Mouse (Mus musculus) cerebellum, adult 2 months (tissue): ENCODE measurements around the gene Dach2.
"Not testable (repeated sequence)": the region's sequence is repeated elsewhere in the genome, so short reads cannot be mapped to it uniquely, and the experiment has no call there.

Experiments used
- CTCF ChIP-seq: fragments of 200-500 bp; IDR thresholded peaks from 2 replicates; pipeline ENCODE4 v1.5.1; 2011; ENCODE audit warnings: low read depth, mild to moderate bottlenecking, control low read depth, low read length, moderate library complexity, borderline replicate concordance; ENCODE audit not compliant: insufficient read depth
- POLR2A ChIP-seq: fragments of 200-500 bp; IDR thresholded peaks from 2 replicates; pipeline ENCODE4 v1.6.1; 2011; ENCODE audit warnings: low read length, control low read depth, borderline replicate concordance; ENCODE audit not compliant: insufficient read depth

DNA sequence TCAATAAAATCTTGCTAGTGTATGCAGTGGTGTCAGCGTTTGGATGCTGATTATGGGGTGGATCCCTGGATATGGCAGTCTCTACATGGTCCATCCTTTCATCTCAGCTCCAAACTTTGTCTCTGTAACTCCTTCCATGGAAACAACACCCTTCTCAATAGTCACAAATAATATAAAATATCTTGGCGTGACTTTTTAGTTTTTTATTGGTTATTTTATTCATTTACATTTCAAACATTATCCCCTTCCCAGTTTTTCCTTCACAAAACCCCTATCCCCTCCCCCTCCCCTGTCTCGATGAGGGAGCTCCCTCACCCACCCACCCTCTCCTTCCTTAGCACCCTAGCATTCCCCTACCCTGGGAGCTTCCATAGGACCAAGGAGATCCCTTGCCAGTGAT is 44.9 kb upstream of the Dach2 start:
- TF ChIP-seq CTCF, POLR2A: not testable (repeated sequence)
